Mouse (Mus musculus) hindbrain, embryonic 11.5 days (tissue): Measurements from ENCODE around the gene Agbl4. TPM values are rescaled to one million over a fixed set of nuclear protein-coding genes. Genes with fewer than 3 reads are reported as not detected.
"Not testable (repeated sequence)": the region's sequence is repeated elsewhere in the genome, so short reads cannot be mapped to it uniquely, and the experiment has no call there.

Experiments
- ATAC-seq: fragments of 200-750 bp; cut with Nextera tagmentation; 2 replicates; pipeline ENCODE4 v1.8.0; 2017; ENCODE audit warnings: mild to moderate bottlenecking, moderate TSS enrichment, moderate library complexity; ENCODE audit not compliant: low FRiP score
- DNase-seq: peaks from one replicate; pipeline ENCODE4 v3.0.0-alpha.2; 2015; ENCODE audit warnings: low spot score
- H3K27ac ChIP-seq: fragments of 300-500 bp; sonication (generic); 2 replicates; pipeline ENCODE4 v1.5.1; 2014; ENCODE audit warnings: mild to moderate bottlenecking, low read depth, low read length
- H3K27me3 ChIP-seq: fragments of 300-500 bp; sonication (generic); 2 replicates; pipeline ENCODE4 v1.6.1; 2014; ENCODE audit warnings: mild to moderate bottlenecking, low read length, moderate library complexity, mixed read lengths; ENCODE audit not compliant: control insufficient read depth, insufficient read depth
- H3K36me3 ChIP-seq: fragments of 300-500 bp; sonication (generic); 2 replicates; pipeline ENCODE4 v1.6.1; 2014; ENCODE audit warnings: mild to moderate bottlenecking, low read length, moderate library complexity, mixed read lengths; ENCODE audit not compliant: control insufficient read depth, insufficient read depth
- H3K4me1 ChIP-seq: fragments of 300-500 bp; sonication (generic); replicated peaks from 2 replicates; pipeline ENCODE4 v1.6.1; 2014; ENCODE audit warnings: low read length, mixed read lengths; ENCODE audit not compliant: control insufficient read depth, insufficient read depth
- H3K4me2 ChIP-seq: fragments of 300-500 bp; sonication (generic); replicated peaks from 2 replicates; pipeline ENCODE4 v1.6.1; 2014; ENCODE audit warnings: mild to moderate bottlenecking, low read depth, low read length
- H3K4me3 ChIP-seq: fragments of 300-500 bp; sonication (generic); 2 replicates; pipeline ENCODE4 v1.5.1; 2014; ENCODE audit warnings: low read depth, low read length
- H3K9ac ChIP-seq: fragments of 300-500 bp; sonication (generic); 2 replicates; pipeline ENCODE4 v1.6.1; 2014; ENCODE audit warnings: low read depth, low read length
- H3K9me3 ChIP-seq: fragments of 300-500 bp; sonication (generic); 2 replicates; pipeline ENCODE4 v1.6.1; 2016; ENCODE audit warnings: low read length; ENCODE audit not compliant: control insufficient read depth
- WGBS: fragments of 180-500 bp; shearing (Covaris S2); extraction: QIAGEN DNeasy Blood & Tissue Kit; methylation state at CpG from one replicate; pipeline ENCODE4 v1.1.7; 2014; 5-methylcytosine and 5-hydroxymethylcytosine counted together
- polyA plus RNA-seq: library from polyadenylated mRNA; unstranded; fragments of >200 nt; fragmentation: Nextera tagmentation; extraction: Ambion mirVana; gene quantifications from 2 replicates; pipeline ENCODE4 v1.2.1, GENCODE M21; 2014

The Agbl4 gene
- polyA plus RNA-seq, 1 experiment from 2014 or later: 1.1 TPM

- ATAC-seq: no peak
These were observed 758.4 kb downstream of the Agbl4 start for GRCm38 (mm10) chr4:111155859-111156258.

DNA sequence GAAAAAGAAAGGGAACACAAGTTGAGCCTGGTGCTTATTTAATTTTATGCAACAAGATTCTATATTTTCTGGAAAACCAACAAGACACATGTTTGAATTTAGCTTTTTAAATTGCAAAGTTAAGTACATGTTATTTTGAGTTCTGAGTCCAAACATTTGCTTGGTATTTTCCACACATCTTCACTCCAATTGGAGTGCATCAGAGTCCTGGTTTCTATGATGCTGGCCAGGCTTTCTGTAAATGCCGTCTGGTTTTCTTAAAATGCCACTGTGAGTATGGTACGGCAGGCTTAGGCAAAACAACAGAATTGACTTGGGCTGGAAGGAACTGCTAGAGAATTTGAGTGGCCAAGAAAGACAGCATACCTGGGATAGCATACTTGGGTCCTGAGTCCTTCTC is 784.0 kb downstream of the Agbl4 start:
- H3K9me3 ChIP-seq: no peaks in the 10 kb centered on the region
- H3K36me3 ChIP-seq: no peaks in the 10 kb centered on the region

More at GRCm38 (mm10) chr4:111155859-111156258, 758.4 kb downstream of the Agbl4 start:
- no peaks in the 10 kb centered on the region for H3K27me3 ChIP-seq
- no peak overlapping the region for H3K4me3 ChIP-seq
- no peak for DNase-seq
- 59% methylated on average over 1 of the region's 1 CpGs for WGBS
- H3K36me3 ChIP-seq: no peaks in the 10 kb centered on the region
- no peak overlapping the region for H3K9ac ChIP-seq
- H3K4me2 ChIP-seq: no peak overlapping the region
- H3K9me3 ChIP-seq: no peaks in the 10 kb centered on the region
- no peaks in the 10 kb centered on the region for H3K4me1 ChIP-seq
- no peak overlapping the region for H3K27ac ChIP-seq

GRCm38 (mm10) chr4:111200100-111200499 is 802.6 kb downstream of the Agbl4 start:
- H3K36me3 ChIP-seq: no peaks in the 10 kb centered on the region
- H3K9me3 ChIP-seq: no peaks in the 10 kb centered on the region
- H3K27ac ChIP-seq: no peak overlapping the region
- DNase-seq: no peak
- no peaks in the 10 kb centered on the region for H3K4me1 ChIP-seq
- H3K4me3 ChIP-seq: no peak overlapping the region
- H3K4me2 ChIP-seq: no peak overlapping the region
- ATAC-seq: no peak
- no peaks in the 10 kb centered on the region for H3K27me3 ChIP-seq
- WGBS: 66% methylated on average over 2 of the region's 2 CpGs
- no peak overlapping the region for H3K9ac ChIP-seq

More for the DNA sequence above, 784.0 kb downstream of the Agbl4 start:
- 92% methylated on average over 2 of the region's 2 CpGs for whole genome bisulfite sequencing
- H3K27ac ChIP-seq: no peak overlapping the region
- ATAC-seq (no peak), DNase-seq (no peak)
- no peak overlapping the region for H3K4me3 ChIP-seq
- H3K9ac ChIP-seq: no peak overlapping the region
- no peak overlapping the region for H3K4me2 ChIP-seq
- no peaks in the 10 kb centered on the region for H3K4me1 ChIP-seq
- H3K27me3 ChIP-seq: no peaks in the 10 kb centered on the region

DNA sequence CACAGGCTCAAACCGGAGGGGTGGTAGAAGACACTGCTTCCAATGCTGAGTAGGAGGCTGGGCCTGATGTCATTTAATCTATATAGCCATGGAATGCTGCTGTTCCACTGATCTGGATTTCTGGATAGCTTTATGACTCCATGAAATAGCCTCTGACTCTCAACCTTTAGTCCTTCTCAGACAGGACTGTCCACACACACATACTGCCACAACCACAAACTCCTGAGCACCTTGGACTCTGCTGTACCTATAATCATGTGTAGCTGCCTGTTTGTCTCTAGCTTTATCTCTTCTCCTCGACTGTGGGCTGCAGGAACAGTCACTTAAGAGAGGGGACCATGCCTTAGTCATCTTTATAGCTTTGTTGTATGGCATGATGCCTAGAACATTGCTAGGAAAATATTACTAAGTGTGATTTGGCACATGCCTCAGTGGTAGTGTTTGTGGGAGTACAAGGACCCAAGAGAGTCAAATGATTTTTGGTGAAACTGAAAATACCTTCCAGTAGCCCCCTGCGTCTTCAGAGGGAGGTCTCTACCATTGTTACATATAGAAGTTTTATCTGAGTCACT is 817.8 kb downstream of the Agbl4 start:
- H3K27ac ChIP-seq: no peak overlapping the region
- ATAC-seq (no peak), DNase-seq (no peak)
- no peak overlapping the region for H3K9ac ChIP-seq
- no peak overlapping the region for H3K4me3 ChIP-seq
- WGBS: 79% methylated on average over 3 of the region's 3 CpGs
- no peak overlapping the region for H3K4me2 ChIP-seq
- no peaks in the 10 kb centered on the region for H3K27me3 ChIP-seq
- no peaks in the 10 kb centered on the region for H3K36me3 ChIP-seq
- no peaks in the 10 kb centered on the region for H3K9me3 ChIP-seq
- no peaks in the 10 kb centered on the region for H3K4me1 ChIP-seq

DNA sequence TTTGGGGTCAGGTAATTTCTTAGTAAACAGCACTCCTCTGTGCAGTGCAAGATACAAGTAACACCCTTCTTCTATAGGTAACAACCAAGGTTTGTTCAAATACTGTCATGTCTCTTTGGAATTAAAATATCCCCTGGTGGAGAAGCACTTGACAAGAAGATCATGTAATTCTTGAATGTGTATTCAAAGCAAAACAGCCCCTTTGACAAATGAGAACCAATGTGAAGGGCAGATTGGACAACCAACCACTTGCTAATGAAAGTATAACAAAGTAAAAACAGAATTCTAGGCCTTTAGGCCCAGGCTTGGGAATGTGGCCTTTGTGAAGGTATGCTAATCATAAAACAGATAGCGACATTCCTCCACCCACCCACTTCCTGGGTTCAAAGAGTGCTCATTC is 821.6 kb downstream of the Agbl4 start:
- ATAC-seq, H3K27ac ChIP-seq, H3K4me3 ChIP-seq, H3K4me1 ChIP-seq, H3K9me3 ChIP-seq, H3K4me2 ChIP-seq, H3K9ac ChIP-seq, H3K36me3 ChIP-seq, DNase-seq, H3K27me3 ChIP-seq: not testable (repeated sequence)
- WGBS: 67% methylated on average over 1 of the region's 1 CpGs

DNA sequence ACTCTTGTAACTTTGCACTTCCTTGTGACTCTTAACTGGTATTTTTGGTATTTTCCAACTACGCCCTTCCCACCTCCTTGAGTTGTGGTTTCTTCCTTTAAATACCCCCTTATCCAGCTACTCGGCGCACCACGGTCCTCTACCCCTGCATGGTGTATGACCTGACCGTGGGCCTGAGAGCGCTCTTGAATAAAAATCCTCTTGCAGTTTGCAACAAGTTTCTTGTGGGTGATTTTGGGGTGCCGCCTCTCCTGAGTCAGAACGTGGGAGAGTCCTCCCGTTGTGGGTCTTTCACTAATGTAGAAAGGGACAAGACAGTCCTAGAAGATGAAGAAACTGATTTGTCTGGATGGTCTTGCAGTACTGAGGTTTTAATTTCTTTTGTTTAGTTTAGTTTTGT is 822.1 kb downstream of the Agbl4 start:
- H3K9me3 ChIP-seq, H3K27me3 ChIP-seq, H3K4me1 ChIP-seq, H3K36me3 ChIP-seq, H3K4me3 ChIP-seq, ATAC-seq, H3K27ac ChIP-seq, H3K9ac ChIP-seq, H3K4me2 ChIP-seq, DNase-seq: not testable (repeated sequence)
- 91% methylated on average over 9 of the region's 9 CpGs for WGBS

GRCm38 (mm10) chr4:111233849-111234248 is 836.4 kb downstream of the Agbl4 start:
- ATAC-seq (no peak), DNase-seq (no peak)
- WGBS: 73% methylated on average over 1 of the region's 1 CpGs

GRCm38 (mm10) chr4:111251917-111252316 is 854.5 kb downstream of the Agbl4 start:
- no peak overlapping the region for H3K4me3 ChIP-seq
- H3K9ac ChIP-seq: no peak overlapping the region
- H3K27ac ChIP-seq: peak overlapping the region; percentile 67
- H3K4me2 ChIP-seq: no peak overlapping the region
- H3K4me1 ChIP-seq: no peaks in the 10 kb centered on the region
- 62% methylated on average over 5 of the region's 5 CpGs for WGBS
- no peaks in the 10 kb centered on the region for H3K27me3 ChIP-seq
- DNase-seq (peak; percentile 44), ATAC-seq (peak; percentile 93)
- no peaks in the 10 kb centered on the region for H3K36me3 ChIP-seq
- H3K9me3 ChIP-seq: no peaks in the 10 kb centered on the region

More at GRCm38 (mm10) chr4:111233849-111234248, 836.4 kb downstream of the Agbl4 start:
- Histone ChIP-seq H3K4me2 (no peak overlapping the region), H3K9ac (no peak overlapping the region), H3K4me3 (no peak overlapping the region), H3K27me3 (no peaks in the 10 kb centered on the region), H3K36me3 (no peaks in the 10 kb centered on the region), H3K4me1 (no peaks in the 10 kb centered on the region), H3K27ac (no peak overlapping the region), H3K9me3 (no peaks in the 10 kb centered on the region)

DNA sequence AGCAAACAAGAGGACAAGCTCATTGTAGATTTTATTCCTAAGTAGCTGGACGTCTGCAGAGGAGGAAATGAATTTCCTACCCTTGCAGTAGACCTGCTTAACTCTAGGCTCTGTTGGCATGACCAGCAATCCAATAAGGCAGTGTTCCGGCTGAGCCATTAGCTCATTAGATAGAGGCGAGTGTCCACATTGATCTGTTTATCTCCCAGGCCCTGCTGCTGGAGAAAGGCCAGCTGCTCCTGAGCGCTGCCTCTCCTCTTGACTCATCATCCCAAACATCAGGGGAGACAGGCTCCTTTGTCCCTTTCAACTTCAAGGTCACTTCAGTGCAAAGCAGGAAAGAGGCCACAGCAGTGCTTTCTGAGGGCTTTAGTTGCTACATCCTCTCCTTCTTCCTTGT is 858.0 kb downstream of the Agbl4 start:
- Histone ChIP-seq H3K4me1 (no peaks in the 10 kb centered on the region), H3K27ac (no peak overlapping the region), H3K4me3 (no peak overlapping the region), H3K36me3 (no peaks in the 10 kb centered on the region), H3K4me2 (no peak overlapping the region), H3K27me3 (no peaks in the 10 kb centered on the region), H3K9ac (no peak overlapping the region), H3K9me3 (no peaks in the 10 kb centered on the region)
- no peak for ATAC-seq
- peak; percentile 26 for DNase-seq
- 57% methylated on average over 4 of the region's 4 CpGs for WGBS
